Mouse (Mus musculus) brain, embryonic 14.5 days (tissue): ENCODE measurements around the gene Olfr1039.

ENCODE experiments used
- CTCF ChIP-seq: fragments of 200-500 bp; IDR thresholded peaks from 2 replicates; pipeline ENCODE4 v1.5.1; 2012; ENCODE audit warnings: inconsistent platforms, mild to moderate bottlenecking, moderate library complexity, borderline replicate concordance; ENCODE audit not compliant: insufficient read depth, insufficient read length; ENCODE audit errors: extremely low read depth
- POLR2A ChIP-seq: fragments of 200-500 bp; IDR thresholded peaks from 2 replicates; pipeline ENCODE4 v1.6.1; 2012; ENCODE audit warnings: mild to moderate bottlenecking, inconsistent platforms, borderline replicate concordance; ENCODE audit not compliant: poor library complexity, insufficient read depth, insufficient read length, severe bottlenecking; ENCODE audit errors: extremely low read depth

GRCm38 (mm10) chr2:86177720-86178119, 42.0 kb upstream of the Olfr1039 start, which contains the start of gene Olfr1044:
- no peak for TF ChIP-seq POLR2A
- TF ChIP-seq CTCF: no peak
